12 mouse cellular contexts compared by ENCODE assay signal in genomic region chr7:141026740-141027098, GRCm38 (mm10). TPM values are rescaled to one million over a fixed set of nuclear protein-coding genes. Genes with fewer than 3 reads are reported as not detected.
DNase-seq lines count a peak whose midpoint lies in the region; ATAC-seq and TF ChIP-seq lines count a peak whose summit lies in the region.
"Had no signal": no experiment of that assay in that cellular context is flagged by ENCODE, and none has a peak within 500 bp of the region (broad histone marks: within the 10 kb centered on the region; RNA-seq: fewer than 3 reads in every experiment).

No protein-coding gene starts in this region.

- WGBS in kidney, postnatal 0 days = 66% methylated on average over 5 of the region's 5 CpGs
- WGBS in forebrain, embryonic 14.5 days = 26% methylated on average over 5 of the region's 5 CpGs
- WGBS in midbrain, embryonic 15.5 days = 47% methylated on average over 5 of the region's 5 CpGs

- H3K9me3 ChIP-seq in kidney, postnatal 0 days (replicated peaks; ENCODE audit: low read length) = no peaks in the 10 kb centered on the region
- no peaks in the 10 kb centered on the region for H3K9me3 ChIP-seq in forebrain, embryonic 14.5 days (replicated peaks; ENCODE audit: control insufficient read depth, low read length)
- H3K9me3 ChIP-seq in midbrain, embryonic 15.5 days = no peaks in the 10 kb centered on the region
- H3K9me3 ChIP-seq: limb, embryonic 12.5 days had no signal

- H3K4me2 ChIP-seq in kidney, postnatal 0 days (ENCODE audit: low read length) = no peak overlapping the region
- H3K4me2 ChIP-seq in forebrain, embryonic 14.5 days (ENCODE audit: low read length) = no peak overlapping the region
- H3K4me2 ChIP-seq in midbrain, embryonic 15.5 days = no peak overlapping the region
- H3K4me2 ChIP-seq: limb, embryonic 12.5 days had no signal

- no peaks in the 10 kb centered on the region for H3K36me3 ChIP-seq in kidney, postnatal 0 days (ENCODE audit: insufficient read depth, low read length)
- H3K36me3 ChIP-seq in forebrain, embryonic 14.5 days (ENCODE audit: control insufficient read depth, insufficient read depth, low read length) = no peaks in the 10 kb centered on the region
- no peaks in the 10 kb centered on the region for H3K36me3 ChIP-seq in midbrain, embryonic 15.5 days (replicated peaks)
- H3K36me3 ChIP-seq: limb, embryonic 12.5 days had no signal

- no peaks in the 10 kb centered on the region for H3K27me3 ChIP-seq in kidney, postnatal 0 days (ENCODE audit: insufficient read depth, low read length)
- no peaks in the 10 kb centered on the region for H3K27me3 ChIP-seq in forebrain, embryonic 14.5 days (replicated peaks; ENCODE audit: control insufficient read depth, insufficient read depth, low read length)
- H3K27me3 ChIP-seq in midbrain, embryonic 15.5 days (replicated peaks) = no peaks in the 10 kb centered on the region
- H3K27me3 ChIP-seq: limb, embryonic 12.5 days had no signal

- no peaks in the 10 kb centered on the region for H3K4me1 ChIP-seq in kidney, postnatal 0 days (replicated peaks; ENCODE audit: insufficient read depth, low read length)
- H3K4me1 ChIP-seq in forebrain, embryonic 14.5 days (ENCODE audit: control insufficient read depth, insufficient read depth, low read length) = peaks cover 3% of the 10 kb centered on the region; the same call in 1 of the 2 replicates
- peaks cover 10% of the 10 kb centered on the region; the same call in 1 of the 2 replicates for H3K4me1 ChIP-seq in midbrain, embryonic 15.5 days

- no peak overlapping the region for H3K4me3 ChIP-seq in kidney, postnatal 0 days (replicated peaks; ENCODE audit: low read depth, low read length)
- H3K4me3 ChIP-seq in forebrain, embryonic 14.5 days (ENCODE audit: low read depth, low read length) = no peak overlapping the region
- H3K4me3 ChIP-seq in midbrain, embryonic 15.5 days = no peak overlapping the region
- H3K4me3 ChIP-seq: erythroblast, embryonic 14.5 days; limb, embryonic 12.5 days had no signal

- no peak for TF ChIP-seq CTCF in kidney, postnatal 0 days (IDR thresholded peaks at IDR 0.05; ENCODE audit: low read depth)

- no peak overlapping the region for H3K9ac ChIP-seq in kidney, postnatal 0 days (ENCODE audit: low read depth, low read length)
- no peak overlapping the region for H3K9ac ChIP-seq in forebrain, embryonic 14.5 days (ENCODE audit: low read length)
- no peak overlapping the region for H3K9ac ChIP-seq in midbrain, embryonic 15.5 days
- H3K9ac ChIP-seq: limb, embryonic 12.5 days had no signal

- peak overlapping the region; percentile 38; the same call in 1 of the 2 replicates for H3K27ac ChIP-seq in kidney, postnatal 0 days
- H3K27ac ChIP-seq in forebrain, embryonic 14.5 days (ENCODE audit: low read depth, low read length) = no peak overlapping the region
- H3K27ac ChIP-seq in midbrain, embryonic 15.5 days = peak overlapping the region; percentile 36
- H3K27ac ChIP-seq: limb, embryonic 12.5 days had no signal

- no peak for ATAC-seq in kidney, postnatal 0 days (replicated peaks; ENCODE audit: low FRiP score, low read depth)
- peak; percentile 69 for ATAC-seq in forebrain, embryonic 14.5 days
- no peak for ATAC-seq in midbrain, embryonic 15.5 days (replicated peaks)

- no peak for DNase-seq in kidney, postnatal 0 days (ENCODE audit: low spot score)
- DNase-seq in kidney, postnatal 36 days = no peak
- DNase-seq in embryo, embryonic 9.5 days (ENCODE audit: extremely low spot score) = peak; percentile 34
- DNase-seq in forebrain, embryonic 14.5 days (ENCODE audit: low spot score) = no peak
- DNase-seq in layer of hippocampus, adult 9-11 months = no peak
- no peak for DNase-seq in testis, postnatal 10 days (ENCODE audit: low spot score)
- no peak for DNase-seq in cerebellum, postnatal 36 days
- DNase-seq: kidney, postnatal 25 days; right cerebral cortex, postnatal 14 days had no signal

RNA-seq across cellular contexts. Expression of gene Gm17387, which starts 2.2 kb away (rescaled TPM):
- polyA plus RNA-seq in kidney, postnatal 0 days (2015; fragmentation: Nextera tagmentation; extraction: Ambion mirVana) = not detected in 2 replicates
- not detected in 2 replicates for polyA plus RNA-seq in forebrain, embryonic 14.5 days (2014; fragmentation: Nextera tagmentation; extraction: Ambion mirVana)
- polyA plus RNA-seq in midbrain, embryonic 15.5 days (2015; fragmentation: Nextera tagmentation; extraction: Ambion mirVana) = not detected in 2 replicates
- polyA plus RNA-seq: erythroblast, embryonic 14.5 days; limb, embryonic 12.5 days had no signal

RNA-seq across cellular contexts. Expression of gene Ifitm6, which starts 9.0 kb away (rescaled TPM):
- polyA plus RNA-seq in kidney, postnatal 0 days (2015; fragmentation: Nextera tagmentation; extraction: Ambion mirVana) = 1.1 and 1.5 TPM in 2 replicates
- 0.27 and 0.37 TPM in 2 replicates for polyA plus RNA-seq in forebrain, embryonic 14.5 days (2014; fragmentation: Nextera tagmentation; extraction: Ambion mirVana)
- polyA plus RNA-seq in midbrain, embryonic 15.5 days (2015; fragmentation: Nextera tagmentation; extraction: Ambion mirVana) = 0.99 and 1.4 TPM in 2 replicates
- polyA plus RNA-seq: erythroblast, embryonic 14.5 days; limb, embryonic 12.5 days had no signal

RNA-seq across cellular contexts. Expression of gene Ifitm3, which starts 16.1 kb away (rescaled TPM):
- 515 and 606 TPM in 2 replicates for polyA plus RNA-seq in kidney, postnatal 0 days (2015; fragmentation: Nextera tagmentation; extraction: Ambion mirVana)
- polyA plus RNA-seq in forebrain, embryonic 14.5 days (2014; fragmentation: Nextera tagmentation; extraction: Ambion mirVana) = 24.7 and 29.7 TPM in 2 replicates
- 40.9 and 59.9 TPM in 2 replicates for polyA plus RNA-seq in midbrain, embryonic 15.5 days (2015; fragmentation: Nextera tagmentation; extraction: Ambion mirVana)

RNA-seq across cellular contexts. Expression of gene B4galnt4, which starts 34.2 kb away (rescaled TPM):
- 6.4 and 7.4 TPM in 2 replicates for polyA plus RNA-seq in kidney, postnatal 0 days (2015; fragmentation: Nextera tagmentation; extraction: Ambion mirVana)
- polyA plus RNA-seq in forebrain, embryonic 14.5 days (2014; fragmentation: Nextera tagmentation; extraction: Ambion mirVana) = 29.1 and 29.5 TPM in 2 replicates
- 59.2 and 64.1 TPM in 2 replicates for polyA plus RNA-seq in midbrain, embryonic 15.5 days (2015; fragmentation: Nextera tagmentation; extraction: Ambion mirVana)

RNA-seq across cellular contexts. Expression of gene Pkp3, which starts 51.3 kb away (rescaled TPM):
- 11.1 and 13.4 TPM in 2 replicates for polyA plus RNA-seq in kidney, postnatal 0 days (2015; fragmentation: Nextera tagmentation; extraction: Ambion mirVana)
- polyA plus RNA-seq in forebrain, embryonic 14.5 days (2014; fragmentation: Nextera tagmentation; extraction: Ambion mirVana) = not detected in 2 replicates
- 0.84 TPM in 1 of 2 replicates, not detected in the other for polyA plus RNA-seq in midbrain, embryonic 15.5 days (2015; fragmentation: Nextera tagmentation; extraction: Ambion mirVana)
